Mouse (Mus musculus) testis, adult 2 months (tissue): ENCODE measurements at regions not wholly inside any gene's neighbourhood (a gene's known extent, or its start where the extent isn't known, plus 50 kb on each side); places are given as distances from the start of the nearest gene placed in this dataset.

Experiments
- CTCF ChIP-seq: fragments of 200-500 bp; IDR thresholded peaks from 2 replicates; pipeline ENCODE4 v1.5.1; 2012; ENCODE audit warnings: low read depth, mild to moderate bottlenecking, inconsistent platforms, low read length, moderate library complexity; ENCODE audit not compliant: control insufficient read depth, insufficient read depth, insufficient replicate concordance
- POLR2A ChIP-seq: fragments of 200-500 bp; IDR thresholded peaks from 2 replicates; pipeline ENCODE4 v1.6.1; 2012; ENCODE audit warnings: low read depth, mild to moderate bottlenecking, inconsistent platforms, low read length, moderate library complexity; ENCODE audit not compliant: control insufficient read depth

- TF ChIP-seq CTCF (no peak), POLR2A (no peak)
These were observed 320.0 kb upstream of the Ift57 start for GRCm38 (mm10) chr16:49378917-49379473.
